Mouse (Mus musculus) myocyte (in vitro differentiated cells): ENCODE measurements around the gene Timp2.

Experiments
- CEBPB ChIP-seq: IDR thresholded peaks from 2 replicates; pipeline ENCODE4 v1.6.1; 2011; ENCODE audit warnings: mild to moderate bottlenecking, moderate library complexity; ENCODE audit not compliant: poor library complexity, insufficient read depth, severe bottlenecking
- E2F4 ChIP-seq: IDR thresholded peaks from one replicate; pipeline ENCODE4 v1.6.1; 2011; ENCODE audit warnings: mild to moderate bottlenecking, control low read depth, moderate library complexity; ENCODE audit not compliant: insufficient read depth
- MAX ChIP-seq: IDR thresholded peaks from one replicate; pipeline ENCODE4 v1.6.1; 2011; ENCODE audit warnings: low read depth, mild to moderate bottlenecking, control low read depth
- TCF12 ChIP-seq: IDR thresholded peaks from one replicate; pipeline ENCODE4 v1.6.1; 2011; ENCODE audit warnings: mild to moderate bottlenecking, control low read depth; ENCODE audit not compliant: poor library complexity, insufficient read depth, severe bottlenecking
- USF1 ChIP-seq: IDR thresholded peaks from one replicate; pipeline ENCODE4 v1.6.1; 2011; ENCODE audit warnings: low read depth, mild to moderate bottlenecking, control low read depth, moderate library complexity

- TF ChIP-seq USF1, result no peak
- no peak for TF ChIP-seq MAX
- TF ChIP-seq E2F4, result no peak
- no peak for TF ChIP-seq TCF12
- TF ChIP-seq CEBPB, result no peak
Measured at GRCm38 (mm10) chr11:118253447-118254158, 101.9 kb downstream of the Timp2 start.
